Mouse (Mus musculus) liver, adult 2 months (tissue): ENCODE results near the gene Ncoa7.

Source experiments
- CTCF ChIP-seq: fragments of 200-500 bp; IDR thresholded peaks from 2 replicates; pipeline ENCODE4 v1.5.1; 2011; ENCODE audit warnings: low read depth, low read length, control low read depth
- POLR2A ChIP-seq: fragments of 200-500 bp; IDR thresholded peaks from 2 replicates; pipeline ENCODE4 v1.6.1; 2011; ENCODE audit warnings: low read length, control low read depth; ENCODE audit not compliant: insufficient read depth; ENCODE audit errors: extremely low read depth

GRCm38 (mm10) chr10:30660564-30661328, 142.4 kb downstream of the Ncoa7 start:
- TF ChIP-seq CTCF (no peak), POLR2A (no peak)
